Mouse (Mus musculus) frontal cortex, postnatal 14 days (tissue): ENCODE data around the gene Rap2c.

ENCODE experiments used
- DNase-seq, 2 experiments: peaks; one replicate each; pipeline ENCODE4 v3.0.0; 2022; ENCODE audit warnings: low spot score in 2 of 2

The Rap2c gene

GRCm38 (mm10) chrX:51017851-51018785 lies at the start of gene Rap2c:
Gene Rap2c (minus strand): TSS chrX:51018018.
- peak in 1 of 2 experiments; percentile 18 for DNase-seq

- DNase-seq = no peak
Measured at GRCm38 (mm10) chrX:51066539-51067286, 48.9 kb upstream of the Rap2c start.

GRCm38 (mm10) chrX:51065773-51066172 lies 48.0 kb upstream of the Rap2c start:
- peak; percentile 2 to 37 for DNase-seq

GRCm38 (mm10) chrX:51065158-51065664 lies 47.4 kb upstream of the Rap2c start:
- DNase-seq = no peak

GRCm38 (mm10) chrX:51060220-51060619 lies 42.4 kb upstream of the Rap2c start:
- DNase-seq = no peak

- no peak for DNase-seq
Measured at GRCm38 (mm10) chrX:51058741-51059140, 40.9 kb upstream of the Rap2c start.

GRCm38 (mm10) chrX:51058317-51058716 lies 40.5 kb upstream of the Rap2c start:
- DNase-seq = no peak

GRCm38 (mm10) chrX:51051680-51052461 lies 34.1 kb upstream of the Rap2c start:
- no peak for DNase-seq

- DNase-seq = no peak
Measured at GRCm38 (mm10) chrX:51035678-51036209, 17.9 kb upstream of the Rap2c start.

- DNase-seq = no peak
Measured at GRCm38 (mm10) chrX:51019884-51020283, 2.1 kb upstream of the Rap2c start.

GRCm38 (mm10) chrX:51018786-51019179 lies 965 bp upstream of the Rap2c start:
- DNase-seq = peak; percentile 29 to 37

GRCm38 (mm10) chrX:51016926-51017325 lies 892 bp downstream of the Rap2c start:
- no peak for DNase-seq

- no peak for DNase-seq
Measured at GRCm38 (mm10) chrX:51012280-51012679, 5.5 kb downstream of the Rap2c start.

- DNase-seq = no peak
Measured at GRCm38 (mm10) chrX:51010323-51010722, 7.5 kb downstream of the Rap2c start.

- no peak for DNase-seq
Measured at GRCm38 (mm10) chrX:51000791-51001190, 17.0 kb downstream of the Rap2c start.

GRCm38 (mm10) chrX:50995310-50995709 lies 22.5 kb downstream of the Rap2c start:
- DNase-seq = no peak

GRCm38 (mm10) chrX:50991324-50991723 lies 26.5 kb downstream of the Rap2c start:
- DNase-seq = no peak

- no peak for DNase-seq
Measured at GRCm38 (mm10) chrX:50989940-50990339, 27.9 kb downstream of the Rap2c start.

GRCm38 (mm10) chrX:50988581-50988980 lies 29.2 kb downstream of the Rap2c start:
- DNase-seq = no peak

GRCm38 (mm10) chrX:50978428-50978827 lies 39.4 kb downstream of the Rap2c start:
- peak in 1 of 2 experiments; percentile 4 for DNase-seq

GRCm38 (mm10) chrX:50972145-50972544 lies 45.7 kb downstream of the Rap2c start:
- DNase-seq = no peak
